Mouse (Mus musculus): ENCODE measurements at regions not wholly inside any gene's neighbourhood (a gene's known extent, or its start where the extent isn't known, plus 50 kb on each side); places are given as distances from the start of the nearest gene placed in this dataset.

GRCm38 (mm10) chr1:60645176-60645575, 71.4 kb upstream of the Cd28 start:
- no peak for TF ChIP-seq CTCF (IDR thresholded peaks at IDR 0.05; ENCODE audit: low read depth)
- TF ChIP-seq EP300 (IDR thresholded peaks at IDR 0.05; ENCODE audit: low read depth) = no peak
